8 mouse cellular contexts compared by ENCODE assay signal in genomic region chr7:78890641-78891040, GRCm38 (mm10). TPM values are rescaled to one million over a fixed set of nuclear protein-coding genes. Genes with fewer than 3 reads are reported as not detected.
DNase-seq lines count a peak whose midpoint lies in the region; ATAC-seq and TF ChIP-seq lines count a peak whose summit lies in the region.

No protein-coding gene starts in this region.

- H3K27me3 ChIP-seq in cerebellum, adult 2 months (ENCODE audit: control insufficient read depth, insufficient read depth, low read length), result no peaks in the 10 kb centered on the region
- peaks cover 16% of the 10 kb centered on the region for H3K27me3 ChIP-seq in liver, embryonic 16.5 days (ENCODE audit: control insufficient read depth, insufficient read depth, low read depth, low read length)

- peak; percentile 77 for DNase-seq in 416B (ENCODE audit: low read depth)
- DNase-seq in Muller cell, postnatal 12 days (ENCODE audit: inconsistent ontology term), result peak; percentile 67
- peak; percentile 74 to 88 for DNase-seq in cerebellum, adult 2 months
- DNase-seq in frontal cortex, postnatal 36 days (ENCODE audit: low spot score in 2 of 2), result peak; percentile 84 to 90
- DNase-seq in kidney, postnatal 14 days, result peak; percentile 85
- peak; percentile 85 for DNase-seq in ovary, postnatal 10 days (ENCODE audit: low spot score)
- DNase-seq in thymus, postnatal 0 days (ENCODE audit: low spot score), result peak; percentile 85

- no peaks in the 10 kb centered on the region for H3K36me3 ChIP-seq in liver, embryonic 16.5 days (ENCODE audit: control insufficient read depth, insufficient read depth)

- H3K4me1 ChIP-seq in cerebellum, adult 2 months (ENCODE audit: control insufficient read depth, insufficient read depth, low read length), result peaks cover 8% of the 10 kb centered on the region
- H3K4me1 ChIP-seq in liver, embryonic 16.5 days (ENCODE audit: control insufficient read depth, low read depth, low read length), result peaks cover 5% of the 10 kb centered on the region

- no peak overlapping the region for H3K9ac ChIP-seq in liver, embryonic 16.5 days (ENCODE audit: low read depth, low read length)

- 0 out of 2 replicates have a peak, but pooled peaks have one; percentile 1 for ATAC-seq in liver, embryonic 16.5 days (ENCODE audit: low read depth)

- no peak for TF ChIP-seq POLR2A in cerebellum, adult 2 months (IDR thresholded peaks at IDR 0.05; ENCODE audit: borderline replicate concordance, insufficient read depth, low read length)

- no peak overlapping the region for H3K4me2 ChIP-seq in liver, embryonic 16.5 days (ENCODE audit: low read depth, low read length)

- WGBS in cerebellum, adult 2 months, result 2% methylated on average over 16 of the region's 16 CpGs
- 2% methylated on average over 16 of the region's 16 CpGs for WGBS in liver, embryonic 16.5 days (ENCODE audit: insufficient replicate concordance)

- TF ChIP-seq CTCF in cerebellum, adult 2 months (IDR thresholded peaks at IDR 0.05; ENCODE audit: borderline replicate concordance, insufficient read depth, low read depth, low read length), result peak; percentile 91

- no peaks in the 10 kb centered on the region for H3K9me3 ChIP-seq in liver, embryonic 16.5 days (replicated peaks; ENCODE audit: control insufficient read depth, low read length)

- no peak overlapping the region for H3K4me3 ChIP-seq in cerebellum, adult 2 months (replicated peaks; ENCODE audit: insufficient read depth, low read depth, low read length)
- H3K4me3 ChIP-seq in liver, embryonic 16.5 days (ENCODE audit: low read depth, low read length), result no peak overlapping the region

- no peak overlapping the region for H3K27ac ChIP-seq in cerebellum, adult 2 months (ENCODE audit: insufficient read depth, low read length)
- no peak overlapping the region for H3K27ac ChIP-seq in liver, embryonic 16.5 days (ENCODE audit: low read length)

RNA-seq across cellular contexts. Expression of gene Aen, which starts 5.0 kb away (rescaled TPM):
- 23.7 and 27.2 TPM in 2 replicates for polyA plus RNA-seq in cerebellum, adult 2 months (2012; rRNA removed)
- polyA plus RNA-seq in liver, embryonic 16.5 days (2015; fragmentation: Nextera tagmentation; extraction: Ambion mirVana), result 13.6 and 13.8 TPM in 2 replicates
- polyA plus RNA-seq in thymus, postnatal 0 days (2015; fragmentation: Nextera tagmentation; extraction: Ambion mirVana), result 45.4 and 45.7 TPM in 2 replicates

RNA-seq across cellular contexts. Expression of gene Isg20, which starts 22.6 kb away (rescaled TPM):
- polyA plus RNA-seq in cerebellum, adult 2 months (2012; rRNA removed), result 1.8 and 3.0 TPM in 2 replicates
- 129 and 138 TPM in 2 replicates for polyA plus RNA-seq in liver, embryonic 16.5 days (2015; fragmentation: Nextera tagmentation; extraction: Ambion mirVana)
- polyA plus RNA-seq in thymus, postnatal 0 days (2015; fragmentation: Nextera tagmentation; extraction: Ambion mirVana), result 136 and 152 TPM in 2 replicates

RNA-seq across cellular contexts. Expression of gene Det1, which starts 43.6 kb away (rescaled TPM):
- polyA plus RNA-seq in cerebellum, adult 2 months (2012; rRNA removed), result 8.5 and 9.7 TPM in 2 replicates
- 5.8 and 6.6 TPM in 2 replicates for polyA plus RNA-seq in liver, embryonic 16.5 days (2015; fragmentation: Nextera tagmentation; extraction: Ambion mirVana)
- 21.4 and 22.5 TPM in 2 replicates for polyA plus RNA-seq in thymus, postnatal 0 days (2015; fragmentation: Nextera tagmentation; extraction: Ambion mirVana)

Comparison
In these comparisons a context has a peak if more than half of its experiments do, and no peak if none do; other contexts are left out.
1. RNA of gene Isg20, which starts 22.6 kb away (polyA plus RNA-seq): 129 to 138 TPM in liver, embryonic 16.5 days and 136 to 152 TPM in thymus, postnatal 0 days; 1.8 to 3.0 TPM in cerebellum, adult 2 months; every median in the first group is over 10 times any median in the second.
2. Peak in every context shown above with its lines, with median percentiles within 50 percentile points of each other: DNase-seq.